Comparison of ENCODE assay signal across 8 mouse cellular contexts in the genomic region with DNA sequence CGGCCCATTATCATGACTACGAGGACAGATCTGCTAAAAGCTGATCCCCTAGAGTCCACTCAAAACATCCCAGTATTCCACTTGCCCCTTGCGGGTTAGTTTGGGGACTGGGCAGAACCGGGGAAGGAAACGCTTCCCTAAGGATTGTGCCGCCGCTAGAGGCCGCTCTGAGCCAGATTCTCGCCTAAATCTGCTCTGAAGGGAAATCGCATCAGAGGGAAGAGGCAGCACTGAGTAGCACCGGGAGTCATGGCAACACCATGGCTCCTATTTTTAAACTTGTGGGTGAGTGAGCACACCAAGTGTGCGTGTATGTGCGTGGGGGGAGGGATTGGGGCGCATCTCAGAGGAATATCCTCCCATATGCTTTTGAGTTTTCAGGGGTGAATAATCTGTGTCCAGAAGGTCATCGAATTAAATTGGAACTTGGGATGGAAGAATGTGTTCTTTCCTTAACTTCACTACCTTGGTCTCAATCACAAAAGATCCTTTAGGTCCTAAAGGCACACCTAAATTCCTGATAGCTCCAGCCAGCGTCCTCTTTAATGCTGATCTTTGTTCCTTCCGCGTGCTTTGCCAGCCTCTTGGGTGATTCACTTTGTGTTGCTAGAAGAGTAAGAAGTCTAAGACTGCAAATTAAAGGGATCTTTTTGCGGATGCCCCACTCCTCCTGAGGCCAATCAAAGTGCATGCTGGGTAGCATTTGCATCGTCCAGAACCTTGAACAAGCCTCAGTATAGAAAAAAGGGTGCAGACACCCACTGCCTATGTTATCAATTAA.
DNase-seq lines count a peak whose midpoint lies in the region; ATAC-seq and TF ChIP-seq lines count a peak whose summit lies in the region.

No protein-coding gene starts in this region.

- no peaks in the 10 kb centered on the region for H3K36me3 ChIP-seq in ES-Bruce4 (ENCODE audit: control insufficient read depth, insufficient read depth, low read length, poor library complexity, severe bottlenecking)
- no peaks in the 10 kb centered on the region for H3K36me3 ChIP-seq in forebrain, embryonic 14.5 days (ENCODE audit: control insufficient read depth, insufficient read depth, low read length)
- H3K36me3 ChIP-seq in liver, embryonic 14.5 days (replicated peaks; ENCODE audit: control insufficient read depth, insufficient read depth, low read depth), result no peaks in the 10 kb centered on the region

- no peak for TF ChIP-seq EP300 in ES-Bruce4 (IDR thresholded peaks at IDR 0.05; ENCODE audit: insufficient read depth, low read depth, low read length)
- no peak for TF ChIP-seq EP300 in liver, embryonic 14.5 days (IDR thresholded peaks at IDR 0.05; ENCODE audit: low read depth)

- DNase-seq in forebrain, embryonic 14.5 days (ENCODE audit: low spot score), result peak; percentile 92
- peak; percentile 74 to 87 for DNase-seq in heart, postnatal 14 days
- peak; percentile 64 to 92 for DNase-seq in kidney, postnatal 36 days
- no peak for DNase-seq in liver, embryonic 14.5 days (ENCODE audit: low read depth in 3 of 3, low spot score in 3 of 3)
- DNase-seq in thymus, postnatal 0 days (ENCODE audit: low spot score), result peak; percentile 39

- no peak for TF ChIP-seq POLR2A in ES-Bruce4 (IDR thresholded peaks at IDR 0.05; ENCODE audit: insufficient read depth, low read length)
- TF ChIP-seq POLR2A in olfactory bulb, adult 2 months (IDR thresholded peaks at IDR 0.05; ENCODE audit: insufficient read depth, low read depth, low read length), result no peak

- H3K4me3 ChIP-seq in ES-Bruce4 (ENCODE audit: low read depth, low read length), result no peak overlapping the region
- no peak overlapping the region for H3K4me3 ChIP-seq in forebrain, embryonic 14.5 days (ENCODE audit: low read depth, low read length)
- H3K4me3 ChIP-seq in liver, embryonic 14.5 days (ENCODE audit: insufficient read depth in 1 of 2, low read depth in 2 of 2, low read length in 2 of 2), result no peak overlapping the region
- no peak overlapping the region; the same call in 1 of the 2 replicates for H3K4me3 ChIP-seq in olfactory bulb, adult 2 months (ENCODE audit: insufficient read depth, low read depth, low read length)

- no peak overlapping the region for H3K4me2 ChIP-seq in forebrain, embryonic 14.5 days (ENCODE audit: low read length)
- no peak overlapping the region for H3K4me2 ChIP-seq in liver, embryonic 14.5 days (ENCODE audit: low read depth)

- intact Hi-C loops in heart, postnatal 14 days (cut with DNase I), result loop anchor here (1.0 to 10.0 kb wide), 4 partner anchors 225 to 837 kb away; no protein-coding TSS in a partner anchor

- peak; percentile 81 for TF ChIP-seq CTCF in ES-Bruce4 (IDR thresholded peaks at IDR 0.05; ENCODE audit: low read depth, low read length)
- TF ChIP-seq CTCF in liver, embryonic 14.5 days (IDR thresholded peaks at IDR 0.05; ENCODE audit: low read depth), result peak; percentile 68
- TF ChIP-seq CTCF in olfactory bulb, adult 2 months (IDR thresholded peaks at IDR 0.05; ENCODE audit: insufficient read depth, low read depth, low read length), result peak; percentile 76

- H3K4me1 ChIP-seq in ES-Bruce4 (ENCODE audit: control insufficient read depth, insufficient read depth, low read length), result no peaks in the 10 kb centered on the region
- peaks cover 4% of the 10 kb centered on the region for H3K4me1 ChIP-seq in forebrain, embryonic 14.5 days (ENCODE audit: control insufficient read depth, insufficient read depth, low read length)
- H3K4me1 ChIP-seq in liver, embryonic 14.5 days (replicated peaks; ENCODE audit: control insufficient read depth in 2 of 2, insufficient read depth in 2 of 2, low read length in 1 of 2), result no peaks in the 10 kb centered on the region
- peaks cover 26% of the 10 kb centered on the region for H3K4me1 ChIP-seq in olfactory bulb, adult 2 months (ENCODE audit: control insufficient read depth, insufficient read depth, low read length)

- no peaks in the 10 kb centered on the region; the same call in 1 of the 2 replicates for H3K27me3 ChIP-seq in ES-Bruce4 (ENCODE audit: control insufficient read depth, insufficient read depth, low read length, poor library complexity, severe bottlenecking)
- no peaks in the 10 kb centered on the region for H3K27me3 ChIP-seq in forebrain, embryonic 14.5 days (replicated peaks; ENCODE audit: control insufficient read depth, insufficient read depth, low read length)
- no peaks in the 10 kb centered on the region for H3K27me3 ChIP-seq in liver, embryonic 14.5 days (ENCODE audit: control insufficient read depth, insufficient read depth, low read length)

- no peak overlapping the region for H3K27ac ChIP-seq in ES-Bruce4 (ENCODE audit: insufficient read depth, low read length)
- no peak overlapping the region for H3K27ac ChIP-seq in forebrain, embryonic 14.5 days (ENCODE audit: low read depth, low read length)
- H3K27ac ChIP-seq in liver, embryonic 14.5 days, result no peak overlapping the region
- peak overlapping the region; percentile 90 for H3K27ac ChIP-seq in olfactory bulb, adult 2 months (ENCODE audit: insufficient read depth, low read depth, low read length)

- ATAC-seq in cerebellum, adult (ENCODE audit: insufficient number of reproducible peaks, low FRiP score, low TSS enrichment), result peak; percentile 61
- peak; percentile 91 for ATAC-seq in forebrain, embryonic 14.5 days
- no peak for ATAC-seq in liver, embryonic 14.5 days (ENCODE audit: insufficient read depth)

- H3K9ac ChIP-seq in ES-Bruce4 (ENCODE audit: low read depth, poor library complexity, severe bottlenecking), result no peak overlapping the region
- no peak overlapping the region for H3K9ac ChIP-seq in forebrain, embryonic 14.5 days (ENCODE audit: low read length)
- H3K9ac ChIP-seq in liver, embryonic 14.5 days (replicated peaks), result no peak overlapping the region

- H3K9me3 ChIP-seq in ES-Bruce4 (replicated peaks; ENCODE audit: control insufficient read depth, insufficient read depth, low read length, poor library complexity, severe bottlenecking), result no peaks in the 10 kb centered on the region
- H3K9me3 ChIP-seq in forebrain, embryonic 14.5 days (replicated peaks; ENCODE audit: control insufficient read depth, low read length), result no peaks in the 10 kb centered on the region
- no peaks in the 10 kb centered on the region for H3K9me3 ChIP-seq in liver, embryonic 14.5 days (ENCODE audit: control insufficient read depth, low read length)

- 20% methylated on average over 20 of the region's 20 CpGs for WGBS in forebrain, embryonic 14.5 days
- 16% methylated on average over 20 of the region's 20 CpGs for WGBS in liver, embryonic 14.5 days (ENCODE audit: insufficient replicate concordance)
- WGBS in olfactory bulb, adult 2 months, result 10% methylated on average over 20 of the region's 20 CpGs

Comparison
In these comparisons a context has a peak if more than half of its experiments do, and no peak if none do; other contexts are left out.
1. DNase-seq: peak in forebrain, embryonic 14.5 days (single experiment), heart, postnatal 14 days (2 of 2), kidney, postnatal 36 days (2 of 2) and thymus, postnatal 0 days (single experiment); none in liver, embryonic 14.5 days (0 of 3).
2. Peak in every context shown above with its lines, with median percentiles within 50 percentile points of each other: CTCF ChIP-seq.